Mouse (Mus musculus) lung, embryonic 14.5 days (tissue): Measurements from ENCODE around the gene Gm49405. TPM values are rescaled to one million over a fixed set of nuclear protein-coding genes. Genes with fewer than 3 reads are reported as not detected.

Experiments
- ATAC-seq: fragments of 200-750 bp; cut with Nextera tagmentation; 2 replicates; pipeline ENCODE4 v1.8.0; 2017; ENCODE audit warnings: mild to moderate bottlenecking, moderate TSS enrichment, moderate library complexity; ENCODE audit not compliant: insufficient read depth
- DNase-seq: peaks from one replicate; pipeline ENCODE4 v3.0.0-alpha.2; 2015
- H3K27ac ChIP-seq: fragments of 300-500 bp; sonication (generic); 2 replicates; pipeline ENCODE4 v1.5.1; 2014; ENCODE audit warnings: low read depth, mild to moderate bottlenecking, moderate library complexity
- H3K27me3 ChIP-seq: fragments of 300-500 bp; sonication (generic); 2 replicates; pipeline ENCODE4 v1.6.1; 2014; ENCODE audit warnings: low read length, control low read depth; ENCODE audit not compliant: insufficient read depth
- H3K36me3 ChIP-seq: fragments of 300-500 bp; sonication (generic); 2 replicates; pipeline ENCODE4 v1.6.1; 2014; ENCODE audit warnings: control low read depth; ENCODE audit not compliant: insufficient read depth
- H3K4me1 ChIP-seq: fragments of 300-500 bp; sonication (generic); 2 replicates; pipeline ENCODE4 v1.6.1; 2014; ENCODE audit warnings: antibody characterized with exemption, control low read depth; ENCODE audit not compliant: insufficient read depth
- H3K4me2 ChIP-seq: fragments of 300-500 bp; sonication (generic); 2 replicates; pipeline ENCODE4 v1.6.1; 2014; ENCODE audit warnings: mild to moderate bottlenecking
- H3K4me3 ChIP-seq: fragments of 300-500 bp; sonication (generic); 2 replicates; pipeline ENCODE4 v1.5.1; 2014; ENCODE audit warnings: low read depth, low read length
- H3K9ac ChIP-seq: fragments of 300-500 bp; sonication (generic); 2 replicates; pipeline ENCODE4 v1.6.1; 2014
- H3K9me3 ChIP-seq: fragments of 300-500 bp; sonication (generic); 2 replicates; pipeline ENCODE4 v1.6.1; 2016; ENCODE audit warnings: low read depth, low read length, control low read depth
- CTCF ChIP-seq: IDR thresholded peaks from 2 replicates; pipeline ENCODE4 v1.5.1; 2016; ENCODE audit warnings: antibody characterized with exemption, low read depth
- WGBS: fragments of 180-500 bp; shearing (Covaris S2); extraction: QIAGEN DNeasy Blood & Tissue Kit; methylation state at CpG from one replicate; pipeline ENCODE4 v1.1.7; 2014; 5-methylcytosine and 5-hydroxymethylcytosine counted together
- polyA plus RNA-seq: library from polyadenylated mRNA; unstranded; fragments of >200 nt; fragmentation: Nextera tagmentation; extraction: Ambion mirVana; gene quantifications from 2 replicates; pipeline ENCODE4 v1.2.1, GENCODE M21; 2014

Gene Gm49405
- polyA plus RNA-seq, 1 experiment from 2014 or later: 2.3 TPM

DNA sequence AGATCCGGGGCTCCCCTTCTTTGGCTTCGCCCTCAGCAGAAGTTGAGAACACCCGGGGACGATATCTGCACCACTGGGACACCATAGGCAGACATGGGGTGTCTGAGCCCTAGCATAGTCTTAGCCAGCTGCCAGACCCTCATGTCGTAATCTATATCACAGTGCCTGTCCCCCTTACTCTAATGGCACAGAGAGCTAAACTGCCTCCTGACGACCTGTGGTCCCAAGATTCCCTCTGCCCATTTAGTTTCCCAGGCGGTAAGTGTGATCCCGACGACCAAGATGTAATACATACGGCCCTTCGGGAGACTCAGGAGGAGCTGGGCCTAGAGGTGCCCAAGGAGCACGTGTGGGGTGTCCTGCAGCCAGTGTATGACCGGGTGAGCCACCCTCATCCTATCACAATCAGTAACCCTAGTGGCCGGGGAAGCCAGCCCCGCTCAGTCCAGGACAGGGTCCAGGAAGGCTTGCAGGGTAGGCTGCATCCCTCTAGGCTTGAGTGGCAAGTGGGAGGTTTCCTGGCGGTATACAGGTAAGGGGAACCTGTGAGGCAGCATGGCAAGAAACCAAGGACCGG lies 611 bp downstream of the Gm49405 start:
- TF ChIP-seq CTCF: no peak
- peaks cover 5% of the 10 kb centered on the region; the same call in 1 of the 2 replicates for H3K4me1 ChIP-seq
- peak overlapping the region; percentile 48 for H3K4me3 ChIP-seq
- H3K9ac ChIP-seq: peak overlapping the region; percentile 67
- 17% methylated on average over 17 of the region's 17 CpGs for WGBS
- peak; percentile 18; the same call in 1 of the 2 replicates for ATAC-seq
- DNase-seq: peak; percentile 20
- peaks cover 8% of the 10 kb centered on the region for H3K36me3 ChIP-seq
- H3K4me2 ChIP-seq: peak overlapping the region; percentile 93
- no peaks in the 10 kb centered on the region for H3K9me3 ChIP-seq
- no peaks in the 10 kb centered on the region for H3K27me3 ChIP-seq
- H3K27ac ChIP-seq: peak overlapping the region; percentile 97

DNA sequence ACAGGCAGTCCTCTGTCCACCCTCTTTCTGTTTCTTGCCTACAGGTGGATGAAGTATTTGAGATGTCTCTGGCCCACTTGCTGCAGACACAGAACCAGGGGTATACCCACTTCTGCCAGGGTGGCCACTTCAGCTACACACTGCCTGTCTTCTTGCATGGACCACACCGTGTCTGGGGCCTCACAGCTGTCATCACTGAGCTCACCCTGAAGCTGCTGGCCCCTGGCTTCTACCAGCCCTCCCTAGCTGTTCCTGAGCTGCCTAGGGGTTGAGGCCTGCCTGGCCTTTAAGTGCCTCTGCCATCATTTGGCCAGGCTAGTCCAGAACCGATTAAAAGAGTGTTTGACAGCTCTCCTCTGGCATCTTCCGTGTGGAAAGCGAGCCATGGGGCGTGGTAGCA lies 1.3 kb downstream of the Gm49405 start:
- 77% methylated on average over 5 of the region's 5 CpGs for WGBS
- Histone ChIP-seq H3K4me2 (peak overlapping the region; percentile 93; the same call in 1 of the 2 replicates), H3K27me3 (no peaks in the 10 kb centered on the region), H3K36me3 (peaks cover 16% of the 10 kb centered on the region), H3K9ac (no peak overlapping the region), H3K4me1 (peaks cover 5% of the 10 kb centered on the region; the same call in 1 of the 2 replicates), H3K27ac (no peak overlapping the region), H3K4me3 (no peak overlapping the region), H3K9me3 (no peaks in the 10 kb centered on the region)
- ATAC-seq (no peak), DNase-seq (no peak)
- TF ChIP-seq CTCF: no peak

DNA sequence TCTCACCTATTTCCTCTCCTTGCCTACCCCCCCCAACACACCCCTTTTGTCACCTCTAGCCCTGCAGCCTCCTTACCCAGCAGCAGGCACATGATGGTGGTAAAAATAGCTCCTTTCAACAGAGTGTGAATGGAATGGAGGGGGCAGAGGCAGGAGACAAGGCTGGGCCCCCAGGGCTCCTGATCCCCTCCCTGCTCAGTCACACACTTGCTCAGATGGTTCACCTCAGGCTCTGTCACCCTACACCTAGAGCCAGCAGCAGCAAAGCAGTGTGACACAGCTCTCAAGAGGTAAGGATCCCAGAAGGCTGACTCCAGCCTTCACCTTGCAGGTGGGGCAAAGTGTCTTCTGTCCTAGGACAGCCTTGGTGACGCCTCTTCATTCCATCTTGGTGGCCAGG lies 2.7 kb downstream of the Gm49405 start, which contains the start of gene Doc2g:
Doc2g (plus strand) TSS at position 202 of the 400 bp plus-strand sequence.
- H3K4me2 ChIP-seq: no peak within 1 kb of the TSS
- peaks cover 5% of the 10 kb centered on the region; the same call in 1 of the 2 replicates for H3K4me1 ChIP-seq
- no peak within 1 kb of the TSS; the same call in 1 of the 2 replicates for H3K9ac ChIP-seq
- no peak for DNase-seq
- TF ChIP-seq CTCF: no peak
- H3K27ac ChIP-seq: no peak within 1 kb of the TSS
- H3K36me3 ChIP-seq: peaks cover 28% of the 10 kb centered on the region
- no peak for ATAC-seq
- H3K27me3 ChIP-seq: no peaks in the 10 kb centered on the region
- 55% methylated on average over 1 of the region's 1 CpGs for WGBS
- no peaks in the 10 kb centered on the region for H3K9me3 ChIP-seq
- no peak within 1 kb of the TSS for H3K4me3 ChIP-seq

DNA sequence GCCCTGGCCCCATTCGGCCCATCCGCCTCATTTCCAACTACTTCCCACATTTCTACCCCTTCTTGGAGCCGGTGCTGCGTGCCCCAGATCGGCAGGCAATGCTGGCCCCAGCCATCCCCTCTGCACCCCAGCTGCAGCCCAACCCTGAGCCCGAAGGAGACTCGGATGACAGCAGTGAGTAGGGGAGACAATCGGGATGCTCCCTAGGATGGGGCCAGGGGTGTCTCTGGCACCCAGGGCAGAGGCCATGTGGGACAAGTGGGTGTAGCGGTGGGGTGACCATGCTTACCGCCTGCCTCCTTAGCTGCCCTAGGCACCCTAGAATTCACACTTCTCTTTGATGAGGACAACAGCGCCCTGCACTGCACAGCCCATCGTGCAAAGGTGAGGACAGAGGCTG lies 3.2 kb downstream of the Gm49405 start:
- Histone ChIP-seq H3K36me3 (peaks cover 34% of the 10 kb centered on the region), H3K4me3 (no peak overlapping the region), H3K4me2 (no peak overlapping the region), H3K9me3 (no peaks in the 10 kb centered on the region), H3K4me1 (peaks cover 5% of the 10 kb centered on the region; the same call in 1 of the 2 replicates), H3K9ac (no peak overlapping the region), H3K27ac (no peak overlapping the region), H3K27me3 (no peaks in the 10 kb centered on the region)
- no peak for ATAC-seq
- no peak for TF ChIP-seq CTCF
- 73% methylated on average over 12 of the region's 12 CpGs for WGBS
- DNase-seq: no peak

DNA sequence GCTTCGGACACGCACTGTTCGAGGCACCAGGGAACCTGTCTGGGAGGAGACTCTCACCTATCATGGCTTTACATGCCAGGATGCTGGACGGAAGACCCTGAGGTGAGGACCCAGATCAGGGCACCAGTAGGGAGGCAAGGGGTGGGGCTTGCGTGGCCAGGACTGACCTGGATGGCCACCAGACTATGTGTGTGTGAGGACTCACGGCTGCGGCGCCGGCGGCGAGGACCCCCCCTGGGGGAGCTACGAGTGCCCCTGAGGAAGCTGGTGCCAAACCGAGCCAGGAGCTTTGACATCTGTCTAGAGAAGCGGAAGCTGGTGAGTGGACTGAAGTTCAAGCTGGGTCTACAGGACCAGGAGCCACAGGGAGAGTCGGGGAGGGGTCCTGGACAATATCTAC lies 3.9 kb downstream of the Gm49405 start:
- Histone ChIP-seq H3K4me2 (no peak overlapping the region), H3K27me3 (no peaks in the 10 kb centered on the region), H3K27ac (no peak overlapping the region), H3K36me3 (peaks cover 40% of the 10 kb centered on the region), H3K9ac (no peak overlapping the region), H3K9me3 (no peaks in the 10 kb centered on the region), H3K4me3 (no peak overlapping the region), H3K4me1 (peaks cover 5% of the 10 kb centered on the region; the same call in 1 of the 2 replicates)
- WGBS: 81% methylated on average over 15 of the region's 15 CpGs
- DNase-seq: no peak
- no peak for TF ChIP-seq CTCF
- no peak for ATAC-seq

DNA sequence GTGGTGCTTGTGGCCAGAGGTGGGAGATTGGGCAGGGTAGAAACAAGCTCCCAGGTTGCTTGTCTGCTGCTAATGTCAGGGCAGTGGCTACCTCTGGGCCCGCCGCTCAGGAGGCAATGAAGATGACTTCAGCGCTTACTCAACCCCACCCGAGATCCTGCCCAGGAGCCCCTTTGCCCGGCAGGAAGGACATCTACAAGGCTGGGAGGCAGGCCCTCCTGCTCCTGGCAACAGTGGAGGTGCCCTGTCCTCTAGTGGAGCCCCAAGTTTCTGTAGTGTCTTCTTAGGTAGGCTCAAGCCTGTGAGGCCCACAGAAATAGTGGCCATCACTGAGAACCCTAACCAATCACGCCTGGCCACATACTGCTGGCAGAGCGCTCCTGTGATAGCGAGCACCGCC lies 4.7 kb downstream of the Gm49405 start:
- 82% methylated on average over 9 of the region's 9 CpGs for WGBS
- Histone ChIP-seq H3K4me2 (no peak overlapping the region), H3K4me1 (peaks cover 5% of the 10 kb centered on the region; the same call in 1 of the 2 replicates), H3K36me3 (peaks cover 48% of the 10 kb centered on the region), H3K4me3 (no peak overlapping the region), H3K27me3 (no peaks in the 10 kb centered on the region), H3K9ac (no peak overlapping the region), H3K27ac (no peak overlapping the region), H3K9me3 (no peaks in the 10 kb centered on the region)
- ATAC-seq (no peak), DNase-seq (no peak)
- no peak for TF ChIP-seq CTCF

DNA sequence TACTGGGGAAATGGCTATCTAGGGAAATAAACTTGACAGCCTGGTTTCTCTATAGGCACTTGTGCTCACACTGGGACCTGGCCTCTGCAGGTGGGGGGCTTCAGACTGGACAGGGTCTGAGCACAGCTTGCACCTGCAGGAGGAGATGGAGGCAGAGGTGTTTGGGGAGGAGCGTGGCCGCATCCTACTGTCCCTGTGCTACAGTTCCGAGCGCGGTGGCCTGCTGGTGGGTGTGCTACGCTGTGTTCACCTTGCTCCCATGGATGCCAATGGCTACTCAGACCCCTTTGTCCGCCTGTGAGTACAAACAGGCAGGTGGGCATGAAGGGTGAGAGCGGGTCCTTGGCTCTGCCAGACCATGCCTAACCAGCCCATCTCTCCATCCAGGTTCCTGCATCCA lies 5.5 kb downstream of the Gm49405 start:
- no peak overlapping the region for H3K9ac ChIP-seq
- no peak overlapping the region for H3K4me3 ChIP-seq
- no peak overlapping the region for H3K4me2 ChIP-seq
- H3K27ac ChIP-seq: no peak overlapping the region
- peaks cover 55% of the 10 kb centered on the region for H3K36me3 ChIP-seq
- WGBS: 91% methylated on average over 8 of the region's 8 CpGs
- no peak for TF ChIP-seq CTCF
- H3K9me3 ChIP-seq: no peaks in the 10 kb centered on the region
- DNase-seq (no peak), ATAC-seq (no peak)
- peaks cover 5% of the 10 kb centered on the region; the same call in 1 of the 2 replicates for H3K4me1 ChIP-seq
- no peaks in the 10 kb centered on the region for H3K27me3 ChIP-seq
